ENCODE assay signal across 9 mouse cellular contexts in the genomic region with DNA sequence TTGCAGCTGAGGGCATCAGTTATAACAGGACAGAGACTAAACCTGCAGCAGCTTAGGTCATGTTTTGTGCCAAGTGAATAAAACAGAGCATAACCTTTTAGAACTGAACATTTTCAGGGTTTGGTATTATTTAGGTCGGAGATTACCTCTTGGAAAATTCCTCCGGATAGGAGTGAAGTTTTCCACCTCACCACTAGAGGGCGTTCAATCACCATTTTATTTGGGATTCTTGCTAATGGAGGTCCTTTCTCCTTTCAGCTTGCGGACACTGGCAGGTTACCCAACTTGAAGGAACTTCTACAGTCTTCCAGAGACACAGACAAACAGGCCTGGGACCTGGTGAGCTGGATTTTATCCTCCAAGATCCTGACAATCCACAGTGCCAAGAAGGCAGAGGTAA. TPM values are rescaled to one million over a fixed set of nuclear protein-coding genes. Genes with fewer than 3 reads are reported as not detected.
DNase-seq lines count a peak whose midpoint lies in the region; ATAC-seq lines count a peak whose summit lies in the region.
"Had no signal": no experiment of that assay in that cellular context is flagged by ENCODE, and none has a peak within 500 bp of the region (broad histone marks: within the 10 kb centered on the region; RNA-seq: fewer than 3 reads in every experiment).

No protein-coding gene starts in this region.

- H3K27me3 ChIP-seq in midbrain, embryonic 11.5 days (ENCODE audit: control insufficient read depth, insufficient read depth, low read length): no peaks in the 10 kb centered on the region
- no peaks in the 10 kb centered on the region for H3K27me3 ChIP-seq in midbrain, embryonic 15.5 days (replicated peaks)

- H3K9ac ChIP-seq in midbrain, embryonic 11.5 days (ENCODE audit: low read length): no peak overlapping the region
- H3K9ac ChIP-seq in midbrain, embryonic 15.5 days: no peak overlapping the region

- DNase-seq in gastrocnemius, postnatal 10 days: peak; percentile 48
- no peak for DNase-seq in gastrocnemius, postnatal 25 days
- DNase-seq in midbrain, embryonic 11.5 days (ENCODE audit: low spot score, missing footprints): peak; percentile 87
- peak; percentile 69 for DNase-seq in ZHBTc4 (ENCODE audit: low read depth, low spot score)
- peak; percentile 54 for DNase-seq in lung, postnatal 14 days
- DNase-seq in yolk sac, embryonic 10.5 days (ENCODE audit: low spot score): no peak
- DNase-seq in thymus, postnatal 14 days: no peak

- H3K4me3 ChIP-seq in midbrain, embryonic 11.5 days (ENCODE audit: low read depth, low read length): no peak overlapping the region
- H3K4me3 ChIP-seq in midbrain, embryonic 15.5 days: no peak overlapping the region
- H3K4me3 ChIP-seq: myocyte had no signal

- H3K4me2 ChIP-seq in midbrain, embryonic 11.5 days: no peak overlapping the region
- no peak overlapping the region for H3K4me2 ChIP-seq in midbrain, embryonic 15.5 days

- H3K27ac ChIP-seq in midbrain, embryonic 11.5 days (ENCODE audit: low read depth, low read length): no peak overlapping the region
- no peak overlapping the region for H3K27ac ChIP-seq in midbrain, embryonic 15.5 days

- H3K4me1 ChIP-seq in midbrain, embryonic 11.5 days (ENCODE audit: control insufficient read depth, insufficient read depth, low read length): no peaks in the 10 kb centered on the region
- H3K4me1 ChIP-seq in midbrain, embryonic 15.5 days: no peaks in the 10 kb centered on the region

- no peaks in the 10 kb centered on the region for H3K9me3 ChIP-seq in midbrain, embryonic 11.5 days (ENCODE audit: control insufficient read depth, low read length)
- H3K9me3 ChIP-seq in midbrain, embryonic 15.5 days: no peaks in the 10 kb centered on the region

- H3K36me3 ChIP-seq in midbrain, embryonic 11.5 days (ENCODE audit: control insufficient read depth, insufficient read depth, low read length): no peaks in the 10 kb centered on the region
- H3K36me3 ChIP-seq in midbrain, embryonic 15.5 days (replicated peaks): 0 out of 2 replicates have a peak, but pooled peaks cover 3% of the 10 kb centered on the region

- ATAC-seq in midbrain, embryonic 11.5 days (ENCODE audit: low FRiP score): no peak
- no peak for ATAC-seq in midbrain, embryonic 15.5 days (replicated peaks)

- 31% methylated on average over 4 of the region's 4 CpGs for WGBS in midbrain, embryonic 11.5 days
- WGBS in midbrain, embryonic 15.5 days: 33% methylated on average over 4 of the region's 4 CpGs

RNA-seq across cellular contexts. Expression of a gene that starts 30.6 kb away (rescaled TPM):
- 1 to 10 TPM; 6.6 to 8.1 TPM for total RNA-seq in gastrocnemius, postnatal 10 days (2021)
- 1 to 10 TPM; 3.8 to 5.3 TPM for total RNA-seq in gastrocnemius, postnatal 25 days (2021)
- polyA plus RNA-seq in midbrain, embryonic 11.5 days (2014; fragmentation: Nextera tagmentation; extraction: Ambion mirVana): 5.2 and 6.4 TPM in 2 replicates
- polyA plus RNA-seq in midbrain, embryonic 15.5 days (2015; fragmentation: Nextera tagmentation; extraction: Ambion mirVana): 6.8 and 7.6 TPM in 2 replicates

RNA-seq across cellular contexts. Expression of a gene that starts 39.2 kb away (rescaled TPM):
- 100 to 1,000 TPM; 101 to 103 TPM for total RNA-seq in gastrocnemius, postnatal 10 days (2021)
- 100 to 1,000 TPM in 1 of 2 experiments, 10 to 100 TPM in 1; 28.8 to 105 TPM for total RNA-seq in gastrocnemius, postnatal 25 days (2021)
- polyA plus RNA-seq in midbrain, embryonic 11.5 days (2014; fragmentation: Nextera tagmentation; extraction: Ambion mirVana): 0.12 and 0.16 TPM in 2 replicates
- polyA plus RNA-seq in midbrain, embryonic 15.5 days (2015; fragmentation: Nextera tagmentation; extraction: Ambion mirVana): 0.19 and 0.26 TPM in 2 replicates

Comparison
In these comparisons a context has a peak if more than half of its experiments do, and no peak if none do; other contexts are left out.
1. DNase-seq: peak in gastrocnemius, postnatal 10 days (single experiment), midbrain, embryonic 11.5 days (single experiment), ZHBTc4 (single experiment) and lung, postnatal 14 days (single experiment); none in gastrocnemius, postnatal 25 days (single experiment), yolk sac, embryonic 10.5 days (single experiment) and thymus, postnatal 14 days (single experiment).